9 mouse cellular contexts compared by ENCODE assay signal in genomic region chr5:73881941-73882340, GRCm38 (mm10).
DNase-seq lines count a peak whose midpoint lies in the region; ATAC-seq lines count a peak whose summit lies in the region.
"Had no signal": no experiment of that assay in that cellular context is flagged by ENCODE, and none has a peak within 500 bp of the region (broad histone marks: within the 10 kb centered on the region; RNA-seq: fewer than 3 reads in every experiment).

No protein-coding gene starts in this region.

- H3K4me3 ChIP-seq in heart, embryonic 12.5 days = no peak overlapping the region
- H3K4me3 ChIP-seq in heart, embryonic 15.5 days = no peak overlapping the region
- H3K4me3 ChIP-seq in limb, embryonic 11.5 days (ENCODE audit: low read depth, low read length) = no peak overlapping the region

- no peak overlapping the region for H3K27ac ChIP-seq in heart, embryonic 12.5 days (ENCODE audit: poor library complexity, severe bottlenecking)
- H3K27ac ChIP-seq in heart, embryonic 15.5 days = no peak overlapping the region
- H3K27ac ChIP-seq in limb, embryonic 11.5 days (replicated peaks; ENCODE audit: low read depth, low read length) = peak overlapping the region; percentile 47; the same call in 1 of the 2 replicates
- H3K27ac ChIP-seq: macrophage had no signal

- no peak overlapping the region for H3K9ac ChIP-seq in heart, embryonic 12.5 days
- H3K9ac ChIP-seq in heart, embryonic 15.5 days = no peak overlapping the region
- no peak overlapping the region for H3K9ac ChIP-seq in limb, embryonic 11.5 days (ENCODE audit: low read length)

- no peaks in the 10 kb centered on the region for H3K9me3 ChIP-seq in heart, embryonic 12.5 days (replicated peaks)
- no peaks in the 10 kb centered on the region for H3K9me3 ChIP-seq in heart, embryonic 15.5 days (replicated peaks)
- H3K9me3 ChIP-seq in limb, embryonic 11.5 days (ENCODE audit: control insufficient read depth, low read length) = no peaks in the 10 kb centered on the region

- peaks cover 9% of the 10 kb centered on the region; the same call in 1 of the 2 replicates for H3K4me1 ChIP-seq in heart, embryonic 12.5 days (replicated peaks)
- peaks cover 5% of the 10 kb centered on the region for H3K4me1 ChIP-seq in heart, embryonic 15.5 days (replicated peaks)
- H3K4me1 ChIP-seq in limb, embryonic 11.5 days (ENCODE audit: control insufficient read depth, insufficient read depth, low read length) = peaks cover 7% of the 10 kb centered on the region

- WGBS in heart, embryonic 12.5 days = 39% methylated on average over 5 of the region's 5 CpGs
- 28% methylated on average over 5 of the region's 5 CpGs for WGBS in heart, embryonic 15.5 days
- WGBS in limb, embryonic 11.5 days = 22% methylated on average over 5 of the region's 5 CpGs

- no peaks in the 10 kb centered on the region for H3K36me3 ChIP-seq in heart, embryonic 12.5 days
- no peaks in the 10 kb centered on the region for H3K36me3 ChIP-seq in heart, embryonic 15.5 days
- H3K36me3 ChIP-seq in limb, embryonic 11.5 days (ENCODE audit: control insufficient read depth, insufficient read depth, low read length) = no peaks in the 10 kb centered on the region

- DNase-seq in heart, adult 18-20 months = peak; percentile 81 to 87
- peak; percentile 45 for DNase-seq in cerebellum, adult 9-10 months
- peak; percentile 55 for DNase-seq in limb, embryonic 11.5 days (ENCODE audit: low spot score)
- no peak for DNase-seq in frontal cortex, postnatal 36 days (ENCODE audit: low spot score in 2 of 2)
- DNase-seq in spleen, postnatal 10 days (ENCODE audit: low spot score in 2 of 2) = no peak
- DNase-seq in urinary bladder, adult 2 months (ENCODE audit: low spot score) = no peak

- H3K27me3 ChIP-seq in heart, embryonic 12.5 days (replicated peaks) = no peaks in the 10 kb centered on the region
- no peaks in the 10 kb centered on the region for H3K27me3 ChIP-seq in heart, embryonic 15.5 days
- no peaks in the 10 kb centered on the region for H3K27me3 ChIP-seq in limb, embryonic 11.5 days (ENCODE audit: control insufficient read depth, insufficient read depth, low read length)

- no peak overlapping the region for H3K4me2 ChIP-seq in heart, embryonic 12.5 days
- H3K4me2 ChIP-seq in heart, embryonic 15.5 days = no peak overlapping the region
- no peak overlapping the region for H3K4me2 ChIP-seq in limb, embryonic 11.5 days (ENCODE audit: low read depth, severe bottlenecking)

- no peak; the same call in 1 of the 2 replicates for ATAC-seq in heart, embryonic 12.5 days (ENCODE audit: insufficient number of reproducible peaks, low FRiP score)
- peak; percentile 53 for ATAC-seq in heart, embryonic 15.5 days (replicated peaks; ENCODE audit: insufficient number of reproducible peaks, insufficient read depth, low FRiP score, low read depth)
- ATAC-seq in limb, embryonic 11.5 days (ENCODE audit: insufficient number of reproducible peaks, low FRiP score, low TSS enrichment, low read depth) = 0 out of 2 replicates have a peak, but pooled peaks have one; percentile 44

Comparison
In these comparisons a context has a peak if more than half of its experiments do, and no peak if none do; other contexts are left out.
1. DNase-seq: peak in heart, adult 18-20 months (2 of 2), cerebellum, adult 9-10 months (single experiment) and limb, embryonic 11.5 days (single experiment); none in frontal cortex, postnatal 36 days (0 of 2), spleen, postnatal 10 days (0 of 2) and urinary bladder, adult 2 months (single experiment).